Mouse (Mus musculus) left cerebral cortex, adult 11 months (tissue): ENCODE measurements around the gene Gm10718.
"Not testable (repeated sequence)": the region's sequence is repeated elsewhere in the genome, so short reads cannot be mapped to it uniquely, and the experiment has no call there.

Source experiments
- DNase-seq: peaks from one replicate; pipeline ENCODE4 v3.0.0; 2022; ENCODE audit warnings: low spot score

Gm10718 gene

DNA sequence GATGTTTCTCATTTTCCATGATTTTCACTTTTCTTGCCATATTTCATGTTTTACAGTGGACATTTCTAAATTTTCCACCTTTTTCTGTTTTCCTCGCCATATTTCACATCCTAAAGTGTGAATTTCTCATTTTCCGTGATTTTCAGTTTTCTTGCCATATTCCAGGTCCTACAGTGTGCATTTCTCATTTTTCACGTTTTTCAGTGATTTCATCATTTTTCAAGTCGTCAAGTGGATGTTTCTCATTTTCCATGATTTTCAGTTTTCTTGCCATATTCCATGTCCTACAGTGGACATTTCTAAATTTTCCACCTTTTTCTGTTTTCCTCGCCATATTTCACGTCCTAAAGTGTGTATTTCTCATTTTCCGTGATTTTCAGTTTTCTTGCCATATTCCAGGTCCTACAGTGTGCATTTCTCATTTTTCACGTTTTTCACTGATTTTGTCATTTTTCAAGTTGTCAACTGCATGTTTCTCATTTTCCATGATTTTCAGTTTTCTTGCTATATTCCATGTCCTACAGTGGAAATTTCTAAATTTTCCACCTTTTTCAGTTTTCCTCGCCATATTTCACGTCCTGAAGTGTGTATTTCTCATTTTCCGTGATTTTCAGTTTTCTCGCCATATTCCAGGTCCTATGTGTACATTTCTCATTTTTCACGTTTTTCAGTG lies at the start of gene Gm10718:
Gene Gm10718, plus strand, starts transcription at position 236 of the 673 bp plus-strand sequence.
- DNase-seq: peak; percentile 14

GRCm38 (mm10) chr9:3000445-3000972 lies 22.8 kb upstream of the Gm10718 start, which contains the start of gene Gm10722:
Gene Gm10722, plus strand, starts transcription at chr9:3000922.
- DNase-seq: not testable (repeated sequence)

DNA sequence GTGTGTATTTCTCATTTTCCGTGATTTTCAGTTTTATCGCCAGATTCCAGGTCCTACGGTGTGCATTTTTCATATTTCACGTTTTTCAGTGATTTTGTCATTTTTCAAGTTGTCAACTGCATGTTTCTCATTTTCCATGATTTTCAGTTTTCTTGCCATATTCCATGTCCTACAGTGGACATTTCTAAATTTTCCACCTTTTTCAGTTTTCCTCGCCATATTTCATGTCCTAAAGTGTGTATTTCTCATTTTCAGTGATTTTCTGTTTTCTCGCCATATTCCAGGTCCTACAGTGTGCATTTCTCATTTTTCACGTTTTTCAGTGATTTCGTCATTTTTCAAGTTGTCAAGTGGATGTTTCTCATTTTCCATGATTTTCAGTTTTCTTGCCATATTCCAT lies 22.3 kb upstream of the Gm10718 start:
- not testable (repeated sequence) for DNase-seq

GRCm38 (mm10) chr9:3001948-3002659 lies 21.2 kb upstream of the Gm10718 start:
- peak; percentile 100 for DNase-seq

DNA sequence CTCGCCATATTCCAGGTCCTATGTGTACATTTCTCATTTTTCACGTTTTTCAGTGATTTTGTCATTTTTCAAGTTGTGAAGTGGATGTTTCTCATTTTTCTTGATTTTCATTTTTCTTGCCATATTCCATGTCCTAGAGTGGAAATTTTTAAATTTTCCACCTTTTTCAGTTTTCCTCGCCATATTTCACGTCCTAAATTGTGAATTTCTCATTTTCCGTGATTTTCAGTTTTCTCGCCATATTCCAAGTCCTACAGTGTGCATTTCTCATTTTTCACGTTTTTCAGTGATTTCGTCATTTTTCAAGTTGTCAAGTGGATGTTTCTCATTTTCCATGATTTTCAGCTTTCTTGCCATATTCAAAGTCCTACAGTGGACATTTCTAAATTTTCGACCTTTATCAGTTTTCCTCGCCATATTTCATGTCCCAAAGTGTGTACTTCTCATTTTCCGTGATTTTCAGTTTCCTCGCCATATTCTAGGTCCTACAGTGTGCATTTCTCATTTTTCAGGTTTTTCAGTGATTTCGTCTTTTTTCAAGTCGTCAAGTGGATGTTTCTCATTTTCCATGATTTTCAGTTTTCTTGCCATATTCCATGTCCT lies 20.5 kb upstream of the Gm10718 start, which contains the start of gene Gm11168:
Gene Gm11168, plus strand, starts transcription at position 553 of the 603 bp plus-strand sequence.
- DNase-seq: not testable (repeated sequence)

- DNase-seq: not testable (repeated sequence)
These were observed 17.2 kb upstream of the Gm10718 start for GRCm38 (mm10) chr9:3006179-3006578.

- DNase-seq: peak; percentile 95
These were observed 16.7 kb upstream of the Gm10718 start for GRCm38 (mm10) chr9:3006636-3007035.

DNA sequence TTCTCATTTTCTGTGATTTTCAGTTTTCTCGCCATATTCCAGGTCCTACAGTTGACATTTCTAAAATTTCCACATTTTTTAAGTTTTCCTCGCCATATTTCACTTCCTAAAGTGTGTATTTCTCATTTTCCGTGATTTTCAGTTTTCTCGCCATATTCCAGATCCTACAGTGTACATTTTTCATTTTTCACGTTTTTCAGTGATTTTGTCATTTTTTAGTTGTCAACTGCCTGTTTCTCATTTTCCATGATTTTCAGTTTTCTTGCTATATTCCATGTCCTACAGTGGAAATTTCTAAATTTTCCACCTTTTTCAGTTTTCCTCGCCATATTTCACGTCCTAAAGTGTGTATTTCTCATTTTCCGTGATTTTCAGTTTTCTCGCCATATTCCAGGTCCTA lies 16.1 kb upstream of the Gm10718 start:
- DNase-seq: not testable (repeated sequence)

- DNase-seq: not testable (repeated sequence)
These were observed 14.0 kb upstream of the Gm10718 start for GRCm38 (mm10) chr9:3009331-3009730.

GRCm38 (mm10) chr9:3012054-3012621 lies 11.2 kb upstream of the Gm10718 start:
- DNase-seq: not testable (repeated sequence)

DNA sequence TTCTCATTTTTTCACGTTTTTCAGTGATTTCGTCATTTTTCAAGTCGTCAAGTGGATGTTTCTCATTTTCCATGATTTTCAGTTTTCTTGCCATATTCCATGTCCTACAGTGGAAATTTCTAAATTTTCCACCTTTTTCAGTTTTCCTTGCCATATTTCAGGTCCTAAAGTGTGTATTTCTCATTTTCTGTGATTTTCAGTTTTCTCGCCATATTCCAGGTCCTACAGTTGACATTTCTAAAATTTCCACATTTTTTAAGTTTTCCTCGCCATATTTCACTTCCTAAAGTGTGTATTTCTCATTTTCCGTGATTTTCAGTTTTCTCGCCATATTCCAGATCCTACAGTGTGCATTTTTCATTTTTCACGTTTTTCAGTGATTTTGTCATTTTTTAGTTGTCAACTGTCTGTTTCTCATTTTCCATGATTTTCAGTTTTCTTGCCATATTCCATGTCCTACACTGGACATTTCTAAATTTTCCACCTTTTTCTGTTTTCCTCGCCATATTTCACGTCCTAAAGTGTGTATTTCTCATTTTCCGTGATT lies 10.5 kb upstream of the Gm10718 start, which contains the start of gene Gm10721:
Gene Gm10721, plus strand, starts transcription at position 408 of the 547 bp plus-strand sequence.
- DNase-seq: not testable (repeated sequence)

GRCm38 (mm10) chr9:3015354-3015753 lies 8.0 kb upstream of the Gm10718 start, which contains the start of gene Gm10720:
Gene Gm10720, plus strand, starts transcription at chr9:3015654.
- DNase-seq: not testable (repeated sequence)

DNA sequence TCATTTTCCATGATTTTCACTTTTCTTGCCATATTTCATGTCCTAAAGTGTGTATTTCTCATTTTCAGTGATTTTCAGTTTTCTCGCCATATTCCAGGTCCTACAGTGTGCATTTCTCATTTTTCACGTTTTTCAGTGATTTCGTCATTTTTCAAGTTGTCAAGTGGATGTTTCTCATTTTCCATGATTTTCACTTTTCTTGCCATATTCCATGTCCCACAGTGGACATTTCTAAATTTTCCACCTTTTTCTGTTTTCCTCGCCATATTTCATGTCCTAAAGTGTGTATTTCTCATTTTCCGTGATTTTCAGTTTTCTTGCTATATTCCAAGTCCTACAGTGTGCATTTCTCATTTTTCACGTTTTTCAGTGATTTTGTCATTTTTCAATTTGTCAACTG lies 7.5 kb upstream of the Gm10718 start:
- not testable (repeated sequence) for DNase-seq

GRCm38 (mm10) chr9:3017108-3017507 lies 6.2 kb upstream of the Gm10718 start, which contains the start of gene Gm10719:
Gene Gm10719, plus strand, starts transcription at chr9:3017408.
- not testable (repeated sequence) for DNase-seq

- DNase-seq: peak; percentile 29
These were observed 4.4 kb upstream of the Gm10718 start for GRCm38 (mm10) chr9:3018944-3019343.

DNA sequence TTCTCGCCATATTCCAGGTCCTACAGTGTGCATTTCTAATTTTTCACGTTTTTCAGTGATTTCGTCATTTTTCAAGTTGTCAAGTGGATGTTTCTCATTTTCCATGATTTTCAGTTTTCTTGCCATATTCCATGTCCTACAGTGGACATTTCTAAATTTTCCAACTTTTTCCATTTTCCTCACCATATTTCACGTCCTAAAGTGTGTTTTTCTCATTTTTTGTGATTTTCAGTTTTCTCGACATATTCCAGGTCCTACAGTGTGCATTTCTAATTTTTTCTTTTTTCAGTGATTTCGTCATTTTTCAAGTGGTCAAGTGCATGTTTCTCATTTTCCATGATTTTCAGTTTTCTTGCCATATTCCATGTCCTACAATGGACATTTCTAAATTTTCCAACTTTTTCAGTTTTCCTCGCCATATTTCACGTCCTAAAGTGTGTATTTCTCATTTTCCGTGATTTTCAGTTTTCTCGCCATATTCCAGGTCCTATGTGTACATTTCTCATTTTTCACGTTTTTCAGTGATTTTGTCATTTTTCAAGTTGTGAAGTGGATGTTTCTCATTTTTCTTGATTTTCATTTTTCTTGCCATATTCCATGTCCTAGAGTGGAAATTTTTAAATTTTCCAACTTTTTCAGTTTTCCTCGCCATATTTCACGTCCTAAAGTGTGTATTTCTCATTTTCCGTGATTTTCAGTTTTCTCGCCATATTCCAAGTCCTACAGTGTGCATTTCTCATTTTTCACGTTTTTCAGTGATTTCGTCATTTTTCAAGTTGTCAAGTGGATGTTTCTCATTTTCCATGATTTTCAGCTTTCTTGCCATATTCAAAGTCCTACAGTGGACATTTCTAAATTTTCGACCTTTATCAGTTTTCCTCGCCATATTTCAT lies 3.3 kb upstream of the Gm10718 start:
- peak; percentile 34 for DNase-seq

- peak; percentile 73 for DNase-seq
These were observed 885 bp upstream of the Gm10718 start for GRCm38 (mm10) chr9:3022316-3023008.

GRCm38 (mm10) chr9:3023985-3024648 lies 770 bp downstream of the Gm10718 start:
- DNase-seq: peak; percentile 94

DNA sequence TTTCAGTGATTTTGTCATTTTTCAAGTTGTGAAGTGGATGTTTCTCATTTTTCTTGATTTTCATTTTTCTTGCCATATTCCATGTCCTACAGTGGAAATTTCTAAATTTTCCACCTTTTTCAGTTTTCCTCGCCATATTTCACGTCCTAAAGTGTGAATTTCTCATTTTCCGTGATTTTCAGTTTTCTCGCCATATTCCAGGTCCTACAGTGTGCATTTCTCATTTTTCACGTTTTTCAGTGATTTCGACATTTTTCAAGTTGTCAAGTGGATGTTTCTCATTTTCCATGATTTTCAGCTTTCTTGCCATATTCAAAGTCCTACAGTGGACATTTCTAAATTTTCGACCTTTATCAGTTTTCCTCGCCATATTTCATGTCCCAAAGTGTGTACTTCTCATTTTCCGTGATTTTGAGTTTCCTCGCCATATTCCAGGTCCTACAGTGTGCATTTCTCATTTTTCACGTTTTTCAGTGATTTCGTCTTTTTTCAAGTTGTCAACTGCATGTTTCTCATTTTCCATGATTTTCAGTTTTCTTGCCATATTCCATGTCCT lies 1.6 kb downstream of the Gm10718 start, which contains the start of gene Gm10717:
Gene Gm10717, plus strand, starts transcription at position 506 of the 556 bp plus-strand sequence.
- DNase-seq: not testable (repeated sequence)
